Mouse (Mus musculus): Measurements from ENCODE around the gene Tcf12. TPM values are rescaled to one million over a fixed set of nuclear protein-coding genes. Genes with fewer than 3 reads are reported as not detected.

Tcf12 gene
- total and polyA plus RNA-seq, 3 experiments = 34.7 to 329 (median 80.7) TPM

DNA sequence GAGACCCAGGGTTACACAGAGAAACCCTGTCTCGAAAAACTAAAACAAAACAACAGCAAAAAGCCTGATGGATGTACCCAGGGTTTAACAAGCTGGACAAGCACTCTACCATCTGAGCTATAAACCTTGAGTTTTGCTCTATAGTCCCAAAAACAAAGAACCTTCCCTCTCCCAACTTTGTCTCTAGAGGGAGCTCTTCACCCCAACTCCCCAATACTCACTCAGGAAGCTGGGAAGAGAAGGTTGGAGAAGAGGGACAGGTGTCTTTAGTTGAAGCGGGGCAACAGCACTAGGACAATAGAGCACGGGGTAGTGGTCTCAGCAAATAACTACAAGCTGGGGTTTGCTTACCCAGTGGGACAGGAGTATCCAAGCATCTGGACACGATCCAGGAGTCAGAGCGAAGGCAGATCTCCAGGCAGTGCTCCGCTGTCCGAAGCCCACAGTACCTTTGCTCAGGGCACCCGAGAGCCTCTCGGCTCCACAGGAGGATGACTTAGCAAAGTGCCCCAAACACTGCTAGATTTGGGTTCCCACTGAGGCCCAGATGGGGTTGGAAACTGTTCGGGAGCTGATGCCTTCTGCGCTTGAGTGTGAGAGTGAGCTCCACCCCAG is 302.9 kb downstream of the Tcf12 start:
- ATAC-seq (ENCODE audit: extremely low read depth, insufficient number of reproducible peaks, low FRiP score, poor library complexity, severe bottlenecking) = no peak
- Histone ChIP-seq H3K36me3 (replicated peaks) (no peaks in the 10 kb centered on the region), H3K27me3 (ENCODE audit: insufficient read depth, low read length) (peaks cover 49% of the 10 kb centered on the region), H3K4me3 (ENCODE audit: low read depth, low read length) (no peak overlapping the region), H3K9me3 (replicated peaks) (no peaks in the 10 kb centered on the region), H3K4me1 (ENCODE audit: insufficient read depth, low read depth, low read length) (peaks cover 13% of the 10 kb centered on the region)
- TF ChIP-seq GATA2 (IDR thresholded peaks at IDR 0.05; ENCODE audit: borderline replicate concordance, low read depth, low read length) (no peak), POLR2AphosphoS5 (IDR thresholded peaks at IDR 0.05; ENCODE audit: insufficient replicate concordance, low read depth, low read length) (no peak), CTCF (IDR thresholded peaks at IDR 0.05; ENCODE audit: low read depth, low read length) (no peak), TAL1 (conservative IDR thresholded peaks at IDR 0.05; ENCODE audit: low read depth, low read length) (no peak), GATA1 (IDR thresholded peaks at IDR 0.05; ENCODE audit: borderline replicate concordance, low read length) (no peak)
- no peak for DNase-seq (ENCODE audit: low spot score)

- Histone ChIP-seq H3K4me3 (ENCODE audit: low read depth, low read length) (no peak overlapping the region), H3K9me3 (replicated peaks) (no peaks in the 10 kb centered on the region), H3K4me1 (ENCODE audit: insufficient read depth, low read depth, low read length) (peaks cover 13% of the 10 kb centered on the region), H3K36me3 (replicated peaks) (no peaks in the 10 kb centered on the region), H3K27me3 (ENCODE audit: insufficient read depth, low read length) (peaks cover 52% of the 10 kb centered on the region)
- ATAC-seq (ENCODE audit: extremely low read depth, insufficient number of reproducible peaks, low FRiP score, poor library complexity, severe bottlenecking) (no peak), DNase-seq (ENCODE audit: low spot score) (no peak)
- TF ChIP-seq CTCF (IDR thresholded peaks at IDR 0.05; ENCODE audit: low read depth, low read length) (no peak), POLR2AphosphoS5 (IDR thresholded peaks at IDR 0.05; ENCODE audit: insufficient replicate concordance, low read depth, low read length) (no peak), TAL1 (conservative IDR thresholded peaks at IDR 0.05; ENCODE audit: low read depth, low read length) (no peak), GATA2 (IDR thresholded peaks at IDR 0.05; ENCODE audit: borderline replicate concordance, low read depth, low read length) (no peak), GATA1 (IDR thresholded peaks at IDR 0.05; ENCODE audit: borderline replicate concordance, low read length) (no peak)
Measured at GRCm38 (mm10) chr9:71807801-71808200, 303.9 kb downstream of the Tcf12 start.

DNA sequence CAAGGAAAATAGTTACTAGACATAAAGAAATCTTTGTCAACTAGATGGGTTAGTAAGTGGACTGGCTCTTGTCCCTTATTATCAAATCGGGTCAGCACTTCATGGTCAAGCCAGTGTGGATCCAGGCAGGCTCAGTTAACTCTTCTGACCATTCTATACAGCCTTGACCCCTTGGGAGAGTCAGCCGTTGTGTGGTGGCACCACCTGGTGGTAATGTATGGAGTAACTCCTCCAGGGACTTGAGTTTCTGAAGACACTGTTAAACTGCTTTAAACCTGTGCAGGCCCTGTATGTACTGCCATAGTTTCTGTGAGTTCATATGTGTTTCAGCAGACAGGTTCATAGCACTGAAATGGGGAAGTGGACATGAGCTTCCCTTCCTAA is 305.3 kb downstream of the Tcf12 start:
- H3K4me3 ChIP-seq (ENCODE audit: low read depth, low read length) = no peak overlapping the region
- ATAC-seq (ENCODE audit: extremely low read depth, insufficient number of reproducible peaks, low FRiP score, poor library complexity, severe bottlenecking) (no peak), DNase-seq (ENCODE audit: low spot score) (peak; percentile 48)
- peaks cover 8% of the 10 kb centered on the region; the same call in 1 of the 2 replicates for H3K4me1 ChIP-seq (ENCODE audit: insufficient read depth, low read depth, low read length)
- TF ChIP-seq GATA1 (IDR thresholded peaks at IDR 0.05; ENCODE audit: borderline replicate concordance, low read length) (no peak), TAL1 (conservative IDR thresholded peaks at IDR 0.05; ENCODE audit: low read depth, low read length) (no peak), GATA2 (IDR thresholded peaks at IDR 0.05; ENCODE audit: borderline replicate concordance, low read depth, low read length) (no peak), CTCF (IDR thresholded peaks at IDR 0.05; ENCODE audit: low read depth, low read length) (peak; percentile 76), POLR2AphosphoS5 (IDR thresholded peaks at IDR 0.05; ENCODE audit: insufficient replicate concordance, low read depth, low read length) (no peak)
- no peaks in the 10 kb centered on the region for H3K36me3 ChIP-seq (replicated peaks)
- peaks cover 52% of the 10 kb centered on the region for H3K27me3 ChIP-seq (ENCODE audit: insufficient read depth, low read length)
- no peaks in the 10 kb centered on the region for H3K9me3 ChIP-seq (replicated peaks)

DNA sequence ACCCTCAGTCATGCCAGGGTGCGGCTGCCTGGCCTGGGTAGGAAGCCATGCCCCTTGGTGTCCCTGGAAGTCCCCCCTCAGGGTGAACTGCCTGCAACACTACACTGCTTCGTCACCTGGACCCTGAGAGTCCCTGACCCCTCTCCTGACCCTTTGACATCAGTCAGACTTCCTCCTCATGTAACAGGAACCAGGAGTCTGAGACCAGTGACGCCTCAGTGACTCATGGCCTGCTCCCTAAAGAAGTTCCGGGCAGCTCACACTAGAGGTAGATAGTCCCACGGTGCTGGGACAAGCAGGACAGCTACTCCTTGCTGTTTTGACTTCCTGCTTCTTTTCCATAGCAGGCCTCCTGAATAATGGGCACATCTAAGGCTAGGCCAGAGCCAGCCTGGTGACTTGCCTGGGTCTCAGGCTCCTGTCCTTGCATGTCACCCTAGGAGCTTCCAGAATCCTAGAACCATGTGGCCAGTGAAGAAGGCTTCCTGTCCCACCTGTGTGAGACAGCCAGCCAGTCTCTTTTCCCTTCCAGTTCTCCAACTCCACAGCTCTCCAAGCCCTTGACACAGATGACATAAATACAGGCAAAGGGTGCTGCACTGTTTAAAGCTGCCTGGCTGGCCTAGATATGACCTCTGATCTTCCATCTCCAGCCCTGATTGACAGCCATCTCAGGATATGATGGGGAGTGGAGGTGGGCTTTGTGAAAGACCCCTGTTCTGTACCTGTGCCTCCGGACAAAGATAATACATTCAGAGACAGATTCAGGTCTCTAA is 305.8 kb downstream of the Tcf12 start:
- Histone ChIP-seq H3K27me3 (ENCODE audit: insufficient read depth, low read length) (peaks cover 51% of the 10 kb centered on the region), H3K4me3 (ENCODE audit: low read depth, low read length) (no peak overlapping the region)

GRCm38 (mm10) chr9:71804116-71804515 is 307.6 kb downstream of the Tcf12 start:
- H3K4me3 ChIP-seq (ENCODE audit: low read depth, low read length) = no peak overlapping the region
- TF ChIP-seq CTCF (IDR thresholded peaks at IDR 0.05; ENCODE audit: low read depth, low read length) = no peak

More for the DNA sequence above, 305.8 kb downstream of the Tcf12 start:
- Histone ChIP-seq H3K9me3 (replicated peaks) (no peaks in the 10 kb centered on the region), H3K36me3 (replicated peaks) (no peaks in the 10 kb centered on the region), H3K4me1 (ENCODE audit: insufficient read depth, low read depth, low read length) (peaks cover 8% of the 10 kb centered on the region; the same call in 1 of the 2 replicates)
- TF ChIP-seq GATA2 (IDR thresholded peaks at IDR 0.05; ENCODE audit: borderline replicate concordance, low read depth, low read length) (no peak), TAL1 (conservative IDR thresholded peaks at IDR 0.05; ENCODE audit: low read depth, low read length) (no peak), POLR2AphosphoS5 (IDR thresholded peaks at IDR 0.05; ENCODE audit: insufficient replicate concordance, low read depth, low read length) (no peak), GATA1 (IDR thresholded peaks at IDR 0.05; ENCODE audit: borderline replicate concordance, low read length) (no peak), CTCF (IDR thresholded peaks at IDR 0.05; ENCODE audit: low read depth, low read length) (no peak)
- ATAC-seq (ENCODE audit: extremely low read depth, insufficient number of reproducible peaks, low FRiP score, poor library complexity, severe bottlenecking) (no peak), DNase-seq (ENCODE audit: low spot score) (no peak)

DNA sequence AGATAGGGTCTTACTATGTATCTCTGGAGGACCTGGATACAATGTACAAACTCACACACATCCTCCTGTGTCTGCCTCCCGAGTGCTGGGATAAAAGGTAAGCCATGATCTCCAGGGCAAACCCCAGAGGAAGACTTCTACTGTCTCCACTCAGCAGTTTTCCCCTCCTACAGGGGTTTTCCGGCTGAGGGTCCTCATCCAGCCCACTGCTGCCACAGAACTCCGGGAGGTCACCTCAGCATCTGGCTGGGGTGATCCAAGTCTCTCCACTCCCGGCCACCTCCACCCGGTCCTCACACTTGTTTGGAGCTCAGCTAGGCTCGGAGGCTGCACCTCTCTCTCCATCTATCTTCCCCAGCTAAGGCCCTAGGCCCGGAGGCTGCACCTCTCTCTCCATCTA is 308.4 kb downstream of the Tcf12 start:
- no peak for TF ChIP-seq POLR2AphosphoS5 (IDR thresholded peaks at IDR 0.05; ENCODE audit: insufficient replicate concordance, low read depth, low read length)
- TF ChIP-seq CTCF (IDR thresholded peaks at IDR 0.05; ENCODE audit: low read depth, low read length) = no peak
- ATAC-seq (ENCODE audit: extremely low read depth, insufficient number of reproducible peaks, low FRiP score, poor library complexity, severe bottlenecking) (no peak), DNase-seq (ENCODE audit: low spot score) (no peak)
- H3K9me3 ChIP-seq (replicated peaks) = no peaks in the 10 kb centered on the region
- no peak overlapping the region for H3K4me3 ChIP-seq (ENCODE audit: low read depth, low read length)
- H3K27me3 ChIP-seq (ENCODE audit: insufficient read depth, low read length) = peaks cover 55% of the 10 kb centered on the region
- no peaks in the 10 kb centered on the region for H3K36me3 ChIP-seq (replicated peaks)
- peaks cover 4% of the 10 kb centered on the region; the same call in 1 of the 2 replicates for H3K4me1 ChIP-seq (ENCODE audit: insufficient read depth, low read depth, low read length)

More at GRCm38 (mm10) chr9:71804116-71804515, 307.6 kb downstream of the Tcf12 start:
- ATAC-seq (ENCODE audit: extremely low read depth, insufficient number of reproducible peaks, low FRiP score, poor library complexity, severe bottlenecking) = no peak
- H3K36me3 ChIP-seq (replicated peaks) = no peaks in the 10 kb centered on the region
- no peaks in the 10 kb centered on the region for H3K9me3 ChIP-seq (replicated peaks)
- peaks cover 54% of the 10 kb centered on the region for H3K27me3 ChIP-seq (ENCODE audit: insufficient read depth, low read length)
- DNase-seq (ENCODE audit: low spot score) = no peak
- peaks cover 8% of the 10 kb centered on the region; the same call in 1 of the 2 replicates for H3K4me1 ChIP-seq (ENCODE audit: insufficient read depth, low read depth, low read length)
